Mouse (Mus musculus) cerebellum, postnatal 10 days (tissue): ENCODE data around the gene Rtkn2.
A peak's percentile ranks its signal among the peaks of the same experiment; 100 is the strongest.

Experiments
- DNase-seq, 2 experiments: peaks; one replicate each; pipeline ENCODE4 v3.0.0; 2021; ENCODE audit warnings: mixed read lengths in 2 of 2

Rtkn2 gene

DNA sequence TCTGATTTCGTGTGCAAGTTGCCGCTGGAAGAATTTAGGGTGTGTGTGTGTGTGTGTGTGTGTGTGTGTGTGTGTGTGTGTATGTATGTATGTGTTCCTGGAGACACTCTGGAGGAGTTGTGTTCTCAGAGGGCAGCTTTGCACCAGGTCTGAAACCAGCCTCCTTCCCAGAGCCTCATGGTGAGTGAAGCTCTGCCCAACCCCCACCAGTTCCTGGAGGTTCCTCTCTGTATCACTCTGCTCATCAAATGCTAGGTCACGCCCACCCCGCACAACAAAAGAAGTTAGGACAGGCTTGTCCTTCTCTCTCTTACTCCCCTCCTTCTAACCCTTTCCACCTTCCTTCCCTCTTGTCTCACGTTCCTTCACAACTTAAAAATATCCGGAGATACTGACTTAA is 64.6 kb downstream of the Rtkn2 start:
- peak in 1 of 2 experiments; percentile 22 for DNase-seq

DNA sequence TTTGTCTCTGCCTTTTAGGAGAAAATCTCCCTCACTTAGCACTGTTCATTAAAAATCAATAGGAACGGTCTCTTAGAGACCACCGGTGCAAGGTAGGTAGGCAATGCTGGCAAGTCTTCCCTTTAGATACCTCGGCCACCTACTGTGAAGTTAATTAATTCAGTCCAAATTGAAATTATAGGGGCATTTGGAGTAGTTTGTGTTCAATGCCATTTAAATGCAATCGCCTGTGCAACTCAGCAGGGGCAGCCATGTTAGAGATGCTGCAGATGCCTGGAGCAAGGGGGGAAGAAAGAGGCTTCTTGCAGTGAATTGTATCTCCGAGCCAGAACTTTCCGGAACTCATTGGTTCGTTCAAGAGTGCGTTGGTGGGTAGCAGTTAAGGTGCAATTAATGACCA is 65.5 kb downstream of the Rtkn2 start:
- DNase-seq: no peak

- DNase-seq: no peak
These were observed 69.4 kb downstream of the Rtkn2 start for GRCm38 (mm10) chr10:68048641-68049305.

DNA sequence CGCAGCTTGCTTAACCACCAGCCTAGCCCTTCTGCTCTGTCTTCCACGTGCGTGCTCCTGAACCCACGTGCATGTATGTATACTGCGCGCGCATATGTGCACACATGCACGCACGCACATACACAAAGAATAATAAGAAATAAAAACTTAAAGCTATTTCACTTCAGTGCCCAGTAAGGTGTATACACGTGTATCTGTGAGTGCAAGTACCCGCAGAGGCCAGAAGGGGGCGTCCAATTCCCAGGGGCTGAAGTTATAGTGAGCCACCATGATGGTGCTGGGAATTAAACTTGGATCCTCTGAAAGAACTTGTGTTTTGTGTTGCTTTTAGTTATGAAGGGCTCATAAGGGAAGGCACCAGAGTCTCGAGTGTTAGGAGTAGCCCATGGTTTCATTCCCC is 71.5 kb downstream of the Rtkn2 start:
- DNase-seq: no peak

GRCm38 (mm10) chr10:68051316-68051933 is 72.1 kb downstream of the Rtkn2 start:
- no peak for DNase-seq

GRCm38 (mm10) chr10:68052307-68052706 is 72.9 kb downstream of the Rtkn2 start:
- no peak for DNase-seq

DNA sequence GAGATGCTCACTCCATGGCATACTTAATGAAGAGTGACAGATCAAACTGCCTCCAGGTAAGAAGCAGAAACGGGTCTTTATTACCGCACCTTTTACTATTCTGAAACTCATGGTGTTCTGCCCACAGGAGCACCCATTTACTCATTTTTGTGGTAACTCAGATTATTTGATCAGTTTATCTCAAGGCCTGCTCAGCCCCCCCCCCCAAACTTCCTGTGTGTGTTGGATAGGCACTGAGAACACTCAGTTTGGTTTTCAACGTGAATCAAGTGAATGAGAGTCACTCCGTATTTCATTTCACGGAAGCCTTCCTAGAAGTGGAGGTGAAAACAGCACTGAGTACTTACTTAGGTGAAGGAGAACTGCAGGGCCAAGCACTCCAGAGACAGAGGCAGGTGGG is 74.8 kb downstream of the Rtkn2 start:
- DNase-seq: no peak

- DNase-seq: no peak
These were observed 75.3 kb downstream of the Rtkn2 start for GRCm38 (mm10) chr10:68054706-68055105.

- DNase-seq: no peak
These were observed 78.5 kb downstream of the Rtkn2 start for GRCm38 (mm10) chr10:68057841-68058240.

DNA sequence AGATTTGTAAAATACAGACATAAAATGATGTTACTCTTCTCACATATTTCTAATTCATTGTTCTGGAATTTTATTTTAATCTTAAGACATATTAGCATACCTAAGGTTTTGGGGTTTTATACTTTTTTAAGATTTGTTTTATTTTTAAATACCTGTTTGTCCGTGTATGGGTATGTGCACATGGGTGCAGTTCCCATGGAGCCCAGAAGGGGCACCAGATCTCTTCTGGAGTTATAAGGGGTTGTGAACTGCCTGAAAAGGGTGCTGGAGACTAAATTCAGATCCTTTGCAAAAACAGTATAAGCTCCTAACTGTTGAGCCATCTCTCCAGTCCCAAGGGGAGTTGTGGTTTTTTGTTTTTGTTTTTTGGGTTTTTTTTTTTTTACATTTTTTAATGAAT is 79.0 kb downstream of the Rtkn2 start:
- DNase-seq: no peak

DNA sequence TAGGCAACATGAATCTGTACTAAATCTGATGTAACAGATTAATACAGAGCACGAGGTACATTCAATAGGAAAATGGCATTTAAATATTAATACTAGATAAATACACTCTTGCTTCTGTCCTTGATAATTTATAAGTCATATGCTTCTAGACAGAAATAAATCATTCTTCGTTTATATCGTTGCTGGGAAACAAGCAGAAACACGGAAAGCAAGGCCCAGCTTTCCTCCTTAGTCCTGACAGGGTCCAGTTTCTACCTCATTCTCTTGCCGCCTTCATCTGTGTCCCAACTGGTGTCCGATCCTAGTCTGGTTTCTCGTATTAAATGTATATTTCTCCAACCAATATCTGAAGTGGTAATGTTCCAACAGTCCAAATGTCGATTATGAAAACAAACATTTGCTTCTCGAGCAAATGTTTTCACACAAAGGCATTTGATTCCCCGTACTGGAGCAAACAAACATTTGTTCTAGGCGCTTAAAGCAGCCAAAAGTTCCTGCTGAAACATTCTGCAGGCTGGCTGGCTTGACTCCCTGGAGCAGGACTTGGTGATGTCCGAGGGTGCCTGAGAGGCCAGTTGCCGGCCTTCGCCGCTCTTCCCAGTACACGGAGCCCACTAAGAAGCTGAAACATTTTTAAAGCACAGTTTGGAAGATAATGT is 81.3 kb downstream of the Rtkn2 start:
- DNase-seq: no peak

DNA sequence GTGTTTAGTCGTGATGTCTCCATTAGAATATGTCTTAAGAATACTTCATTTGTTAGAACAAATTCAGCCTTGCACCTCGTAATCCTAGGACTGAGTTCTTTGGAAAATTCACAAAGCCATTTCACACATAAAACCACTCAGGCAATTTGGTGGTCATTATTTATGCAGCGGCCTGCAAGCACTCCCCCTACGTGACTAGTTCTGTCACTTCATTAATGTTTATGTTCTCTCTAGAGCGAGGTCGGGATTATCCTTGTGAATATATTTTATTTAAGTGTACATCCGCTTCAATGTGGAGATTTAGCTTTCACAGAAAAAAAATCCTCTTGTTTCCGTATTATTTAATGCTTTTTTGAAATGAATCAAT is 81.9 kb downstream of the Rtkn2 start:
- no peak for DNase-seq

DNA sequence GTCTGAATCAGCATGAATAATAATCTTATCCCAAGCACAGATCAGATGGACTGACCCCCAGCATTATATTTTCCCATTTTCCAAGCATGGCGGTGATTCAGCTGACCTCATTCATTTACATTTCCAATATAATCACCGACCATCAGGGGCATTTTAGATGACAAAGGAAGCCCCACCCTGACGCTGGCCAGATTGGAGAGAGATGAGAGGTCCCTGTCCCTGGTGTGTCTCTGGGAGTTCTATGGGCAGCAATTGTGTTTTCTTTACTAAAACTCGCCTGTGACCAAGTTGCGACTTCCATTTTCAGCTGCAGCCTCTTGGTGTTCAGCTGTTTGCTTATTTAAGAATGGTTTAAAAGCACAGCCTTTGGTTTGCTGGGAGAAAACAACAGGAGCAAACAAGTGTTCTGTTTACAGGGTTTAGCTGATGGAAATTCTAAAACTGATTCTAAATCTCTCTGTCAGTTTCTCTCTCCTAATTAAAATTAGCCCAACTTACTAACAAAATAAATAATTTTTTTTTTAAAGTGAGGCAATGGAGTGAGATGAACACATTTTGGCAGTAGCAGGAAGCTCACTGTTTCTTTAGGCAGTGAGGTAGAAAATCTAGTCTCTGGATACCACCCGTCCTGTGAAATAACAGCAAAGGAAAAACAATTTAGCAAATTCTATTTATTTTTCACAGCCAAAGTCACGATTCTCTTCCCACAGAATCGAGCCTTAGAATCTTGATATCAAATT is 84.6 kb downstream of the Rtkn2 start:
- no peak for DNase-seq

DNA sequence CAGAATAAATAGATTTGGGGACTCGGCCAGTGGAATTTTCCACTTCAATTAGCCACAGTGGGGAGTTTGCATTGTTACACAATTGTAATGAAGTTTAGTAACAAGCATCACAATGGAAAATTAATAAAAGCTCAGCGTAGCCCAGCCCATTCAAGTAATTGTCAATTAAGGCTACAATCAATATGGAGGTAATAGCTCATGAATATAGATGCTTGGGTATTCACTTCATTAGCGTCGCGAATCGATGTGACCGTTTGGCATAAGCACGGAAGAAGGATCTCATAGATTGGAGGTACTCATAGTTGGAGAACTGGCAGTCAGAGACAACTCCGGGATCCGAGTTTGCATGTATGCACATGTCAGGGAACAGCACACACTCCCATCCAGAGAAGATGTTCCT is 85.2 kb downstream of the Rtkn2 start:
- peak; percentile 34 to 38 for DNase-seq

DNA sequence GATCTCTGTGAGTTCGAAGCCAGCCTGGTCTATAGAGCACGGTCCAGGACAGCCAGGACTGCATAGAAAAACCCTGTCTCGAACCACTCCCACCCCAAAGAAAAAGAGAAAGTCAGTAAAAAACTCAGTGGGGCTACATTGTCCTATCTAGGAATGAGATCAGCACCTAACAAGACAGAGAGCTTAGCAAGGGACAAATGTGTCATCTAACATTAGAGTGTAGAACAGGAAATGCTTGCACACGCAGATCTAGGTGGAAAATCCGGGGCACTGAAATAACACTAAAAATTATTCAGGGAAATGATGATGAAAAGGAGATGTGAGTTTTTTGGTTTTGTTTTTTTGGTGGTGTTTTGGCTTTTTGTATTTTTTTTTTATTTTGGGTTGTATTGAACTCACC is 86.8 kb downstream of the Rtkn2 start:
- no peak for DNase-seq

DNA sequence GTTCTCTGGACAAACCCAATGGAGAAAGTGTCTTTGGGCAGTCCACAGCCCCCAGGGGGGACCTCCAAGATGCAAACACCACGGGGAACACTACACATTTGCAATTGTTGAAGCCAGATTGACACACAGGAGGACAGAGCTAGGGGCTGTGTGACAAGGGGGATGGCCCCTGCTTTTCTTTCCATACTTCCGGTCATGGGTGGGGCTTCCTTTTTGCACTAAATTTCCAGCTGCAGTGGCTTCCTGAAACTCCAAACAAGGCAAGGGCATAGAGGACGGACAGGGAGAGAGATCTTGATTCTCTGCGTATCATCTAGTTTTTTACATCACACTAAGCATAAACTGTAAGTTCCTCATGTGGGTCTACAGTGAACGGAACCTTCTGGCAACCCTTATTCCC is 88.6 kb downstream of the Rtkn2 start:
- no peak for DNase-seq

DNA sequence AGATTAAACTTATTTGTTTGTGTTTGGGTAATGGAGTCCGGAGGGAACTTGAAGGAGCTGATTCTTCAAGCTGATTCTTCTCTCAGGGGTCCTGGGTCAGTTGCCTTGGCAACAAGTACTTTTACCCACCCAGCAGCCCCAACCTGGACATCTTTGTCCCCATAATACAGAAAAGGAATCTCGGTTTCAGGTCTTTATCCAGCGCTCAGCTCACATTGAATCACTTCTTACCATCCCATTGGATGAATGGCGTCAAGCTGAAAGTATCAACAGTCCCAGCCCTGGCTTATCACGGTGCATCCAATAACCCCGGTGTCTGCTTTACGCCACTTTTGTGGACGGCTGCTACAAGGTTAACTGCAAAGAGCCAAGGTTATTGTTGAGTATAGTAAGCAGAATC is 89.1 kb downstream of the Rtkn2 start:
- no peak for DNase-seq

DNA sequence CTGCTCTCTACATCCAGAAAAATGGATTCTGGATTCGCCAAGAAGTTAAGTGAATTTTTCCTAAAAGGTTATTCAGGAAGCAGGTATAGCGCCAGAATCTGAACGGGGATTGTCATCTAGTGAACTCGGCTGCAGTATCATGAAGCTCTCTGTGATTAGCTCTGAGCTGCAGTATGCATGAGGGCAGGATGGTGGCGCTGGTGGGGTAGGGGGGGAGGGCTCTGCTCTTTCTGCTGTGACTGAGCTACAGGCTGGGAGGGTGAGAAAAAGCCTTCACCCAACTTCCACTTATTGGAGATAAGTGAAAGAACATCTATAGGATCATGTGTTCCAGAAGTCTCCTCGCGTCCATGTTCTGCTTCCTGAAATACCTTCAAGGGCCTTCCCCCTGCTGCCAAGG is 91.7 kb downstream of the Rtkn2 start:
- DNase-seq: no peak

DNA sequence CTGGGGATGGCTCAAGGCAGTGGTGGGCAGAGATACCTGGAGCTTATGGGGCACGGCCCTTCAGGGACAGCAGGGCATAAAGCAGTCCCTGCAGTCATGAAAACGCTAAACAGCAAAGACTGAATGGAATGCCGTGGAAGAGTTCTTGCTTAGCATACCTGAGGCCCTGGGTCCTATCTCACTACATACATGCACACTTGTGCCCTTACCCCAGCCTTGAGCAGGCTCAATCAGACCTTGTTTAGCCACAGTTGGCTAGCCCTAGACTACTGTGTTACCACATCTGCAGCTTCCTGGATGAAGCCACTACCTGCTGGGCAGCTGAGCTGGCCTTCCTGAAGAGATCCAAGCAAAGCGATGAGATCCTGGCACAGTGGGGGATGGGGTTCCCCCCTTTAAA is 93.3 kb downstream of the Rtkn2 start:
- no peak for DNase-seq

GRCm38 (mm10) chr10:68074291-68074690 is 94.9 kb downstream of the Rtkn2 start:
- DNase-seq: no peak

DNA sequence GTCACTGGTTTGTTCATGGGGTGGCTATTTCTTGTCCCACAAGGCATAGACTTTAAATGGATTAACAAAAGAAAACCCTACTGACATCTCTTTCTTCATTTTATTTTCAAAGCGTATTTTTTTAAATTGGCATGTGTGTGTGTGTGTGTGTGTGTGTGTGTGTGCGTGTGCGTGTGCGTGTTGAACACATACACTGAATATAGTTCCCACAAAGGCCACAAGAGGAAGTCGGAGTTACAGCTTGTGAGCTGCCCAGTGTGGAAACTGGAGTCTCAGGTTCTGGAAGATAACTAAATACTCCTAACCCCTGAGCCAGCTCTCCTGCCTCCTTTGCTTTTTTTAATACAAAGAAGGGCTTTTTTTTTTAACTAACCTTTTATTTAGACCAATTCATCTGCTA is 95.8 kb downstream of the Rtkn2 start:
- no peak for DNase-seq

- no peak for DNase-seq
These were observed 99.3 kb downstream of the Rtkn2 start for GRCm38 (mm10) chr10:68078708-68079107.

DNA sequence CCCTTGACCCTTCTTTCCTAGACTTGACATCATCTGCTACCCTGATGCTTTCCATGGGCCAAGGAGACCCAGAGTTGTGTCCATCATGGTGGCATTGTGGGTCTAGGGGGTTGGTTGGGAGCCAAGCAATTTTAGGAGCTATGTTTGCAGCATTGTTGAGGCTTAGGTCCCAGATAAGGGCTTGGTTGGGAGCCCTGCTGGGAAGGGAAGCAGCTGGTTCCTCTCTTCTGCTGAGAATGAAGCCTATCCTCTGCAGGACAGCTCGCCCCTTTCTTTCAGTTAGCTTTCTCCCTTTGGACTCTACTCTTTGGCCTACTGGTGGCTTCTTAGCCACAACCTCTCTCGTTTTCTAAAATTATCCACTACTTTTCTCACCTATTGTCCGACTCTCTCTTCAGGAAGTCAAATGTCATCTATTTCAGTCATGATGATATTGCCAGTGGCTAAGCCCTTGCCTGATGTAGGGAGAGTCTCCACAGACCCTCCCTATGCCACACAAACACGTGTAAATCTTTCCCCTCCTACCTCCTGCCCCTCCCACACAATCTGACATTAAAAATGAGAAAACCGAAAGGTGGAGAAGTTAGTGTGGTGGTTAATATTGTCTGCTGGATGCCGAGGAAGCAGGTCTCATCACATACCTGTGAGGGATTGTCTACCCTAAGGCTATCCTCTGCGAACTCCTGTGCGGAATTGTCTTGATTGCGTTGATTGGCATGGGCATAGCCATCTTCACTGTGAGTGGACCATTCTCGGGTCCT is 100.7 kb downstream of the Rtkn2 start:
- no peak for DNase-seq
